Mouse (Mus musculus) midbrain, embryonic 11.5 days (tissue): Measurements from ENCODE around the gene Dnaaf5. TPM values are rescaled to one million over a fixed set of nuclear protein-coding genes. Genes with fewer than 3 reads are reported as not detected.

Source experiments
- ATAC-seq: fragments of 200-750 bp; cut with Nextera tagmentation; 2 replicates; pipeline ENCODE4 v1.8.0; 2017; ENCODE audit warnings: moderate TSS enrichment, moderate library complexity; ENCODE audit not compliant: low FRiP score
- DNase-seq: peaks from one replicate; pipeline ENCODE4 v3.0.0; 2015; ENCODE audit warnings: low spot score; ENCODE audit errors: missing footprints
- H3K27ac ChIP-seq: fragments of 300-500 bp; sonication (generic); 2 replicates; pipeline ENCODE4 v1.5.1; 2014; ENCODE audit warnings: low read depth, low read length
- H3K27me3 ChIP-seq: fragments of 300-500 bp; sonication (generic); 2 replicates; pipeline ENCODE4 v1.6.1; 2014; ENCODE audit warnings: mild to moderate bottlenecking, low read length, moderate library complexity, mixed read lengths; ENCODE audit not compliant: control insufficient read depth, insufficient read depth
- H3K36me3 ChIP-seq: fragments of 300-500 bp; sonication (generic); 2 replicates; pipeline ENCODE4 v1.6.1; 2014; ENCODE audit warnings: mild to moderate bottlenecking, low read length, moderate library complexity, mixed read lengths; ENCODE audit not compliant: control insufficient read depth, insufficient read depth
- H3K4me1 ChIP-seq: fragments of 300-500 bp; sonication (generic); 2 replicates; pipeline ENCODE4 v1.6.1; 2014; ENCODE audit warnings: low read length; ENCODE audit not compliant: control insufficient read depth, insufficient read depth
- H3K4me2 ChIP-seq: fragments of 300-500 bp; sonication (generic); 2 replicates; pipeline ENCODE4 v1.6.1; 2014; ENCODE audit warnings: mild to moderate bottlenecking, moderate library complexity
- H3K4me3 ChIP-seq: fragments of 300-500 bp; sonication (generic); 2 replicates; pipeline ENCODE4 v1.5.1; 2014; ENCODE audit warnings: low read depth, low read length
- H3K9ac ChIP-seq: fragments of 300-500 bp; sonication (generic); 2 replicates; pipeline ENCODE4 v1.6.1; 2014; ENCODE audit warnings: low read length
- H3K9me3 ChIP-seq: fragments of 300-500 bp; sonication (generic); 2 replicates; pipeline ENCODE4 v1.6.1; 2016; ENCODE audit warnings: low read length; ENCODE audit not compliant: control insufficient read depth
- WGBS: fragments of 180-500 bp; shearing (Covaris S2); extraction: QIAGEN DNeasy Blood & Tissue Kit; methylation state at CpG from one replicate; pipeline ENCODE4 v1.1.7; 2014; 5-methylcytosine and 5-hydroxymethylcytosine counted together
- polyA plus RNA-seq: library from polyadenylated mRNA; unstranded; fragments of >200 nt; fragmentation: Nextera tagmentation; extraction: Ambion mirVana; gene quantifications from 2 replicates; pipeline ENCODE4 v1.2.1, GENCODE M21; 2014

Gene Dnaaf5
- polyA plus RNA-seq, 1 experiment from 2014 or later: 5.2 TPM

DNA sequence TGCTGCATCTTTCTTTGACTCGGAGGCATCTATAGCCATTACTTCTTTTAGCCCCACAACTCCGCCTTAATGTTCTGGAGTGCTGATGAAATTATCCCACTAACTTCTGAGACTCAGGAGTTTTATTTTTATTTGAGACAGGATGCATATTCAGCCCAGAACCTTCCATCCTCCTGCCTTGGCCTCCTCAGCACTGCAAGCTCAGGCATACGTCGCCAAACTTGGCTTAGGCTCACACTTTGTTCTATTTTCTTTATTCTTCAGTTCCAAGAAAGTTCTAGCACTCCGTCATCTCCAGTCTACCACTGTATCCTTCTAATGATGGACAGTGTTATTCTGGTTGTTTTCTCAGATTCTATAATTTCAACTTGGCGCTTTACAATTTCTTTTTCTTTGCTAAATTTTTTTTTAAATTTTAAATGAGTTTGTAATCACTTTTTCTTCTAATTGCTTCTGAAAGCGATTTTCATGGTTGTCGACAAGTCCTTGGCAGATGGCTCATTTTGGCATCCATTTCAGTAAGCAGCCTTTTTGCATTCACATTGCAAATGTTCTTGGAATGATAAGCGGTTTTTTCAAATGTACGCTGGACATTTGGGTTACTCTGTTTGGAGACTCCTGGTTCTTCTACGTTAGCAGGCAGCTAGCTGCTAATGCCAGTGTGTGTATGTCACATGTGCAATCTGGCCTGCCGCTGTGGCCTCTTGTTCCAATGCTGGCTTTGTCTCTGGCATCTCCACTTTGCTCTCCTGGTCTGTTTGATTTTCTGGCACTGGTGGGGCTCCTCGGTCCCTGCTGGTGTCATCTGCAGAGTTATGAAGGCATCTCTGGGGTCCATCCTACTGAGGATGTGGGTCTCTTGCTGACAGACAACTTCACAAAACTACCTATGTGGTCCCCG, 2.6 kb upstream of the Dnaaf5 start:
- 93% methylated on average over 14 of the region's 14 CpGs for WGBS
- no peaks in the 10 kb centered on the region for H3K27me3 ChIP-seq
- H3K4me3 ChIP-seq: no peak overlapping the region
- H3K27ac ChIP-seq: no peak overlapping the region
- DNase-seq (no peak), ATAC-seq (no peak)
- peaks cover 12% of the 10 kb centered on the region for H3K4me1 ChIP-seq
- H3K36me3 ChIP-seq: no peaks in the 10 kb centered on the region
- H3K9me3 ChIP-seq: no peaks in the 10 kb centered on the region
- H3K4me2 ChIP-seq: no peak overlapping the region
- no peak overlapping the region for H3K9ac ChIP-seq

DNA sequence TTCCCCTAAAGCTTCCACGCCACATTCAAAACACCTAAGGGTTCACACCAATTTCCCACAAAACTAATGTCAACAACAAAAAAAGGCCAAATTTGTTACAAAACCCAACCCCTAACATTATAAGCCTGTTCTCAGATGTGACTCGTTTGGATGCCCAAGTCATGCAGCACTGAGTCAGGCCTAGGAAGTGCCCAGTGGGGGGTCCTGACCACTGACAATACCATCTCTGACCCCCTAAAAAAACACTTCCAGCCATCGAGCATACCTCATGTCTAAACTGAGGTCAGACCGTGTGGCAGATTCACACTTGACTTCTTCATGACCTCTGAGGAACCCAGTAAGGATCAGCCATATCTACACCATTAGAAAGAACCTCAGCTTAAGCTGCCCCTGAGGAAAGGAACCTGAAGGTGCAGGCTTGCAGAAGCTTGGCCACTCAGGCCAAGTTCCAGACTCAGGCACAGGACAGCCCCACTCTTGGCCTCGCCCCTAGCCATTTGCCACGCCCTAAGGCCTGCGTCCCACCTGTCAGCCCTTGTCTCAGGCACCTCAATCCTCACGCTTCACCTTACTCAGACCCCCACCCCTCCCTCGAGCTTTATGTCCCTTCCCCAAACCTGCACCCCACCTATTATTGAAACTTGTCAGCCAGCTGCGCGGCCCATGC, 884 bp upstream of the Dnaaf5 start:
- no peak for DNase-seq
- Histone ChIP-seq H3K9me3 (no peaks in the 10 kb centered on the region), H3K4me2 (peak overlapping the region; percentile 43), H3K36me3 (peaks cover 8% of the 10 kb centered on the region), H3K4me1 (peaks cover 12% of the 10 kb centered on the region), H3K4me3 (peak overlapping the region; percentile 97), H3K27ac (no peak overlapping the region), H3K9ac (0 out of 2 replicates have a peak overlapping the region, but pooled peaks have one; percentile 25), H3K27me3 (no peaks in the 10 kb centered on the region)
- WGBS: 27% methylated on average over 11 of the region's 11 CpGs
- peak; percentile 76 for ATAC-seq

DNA sequence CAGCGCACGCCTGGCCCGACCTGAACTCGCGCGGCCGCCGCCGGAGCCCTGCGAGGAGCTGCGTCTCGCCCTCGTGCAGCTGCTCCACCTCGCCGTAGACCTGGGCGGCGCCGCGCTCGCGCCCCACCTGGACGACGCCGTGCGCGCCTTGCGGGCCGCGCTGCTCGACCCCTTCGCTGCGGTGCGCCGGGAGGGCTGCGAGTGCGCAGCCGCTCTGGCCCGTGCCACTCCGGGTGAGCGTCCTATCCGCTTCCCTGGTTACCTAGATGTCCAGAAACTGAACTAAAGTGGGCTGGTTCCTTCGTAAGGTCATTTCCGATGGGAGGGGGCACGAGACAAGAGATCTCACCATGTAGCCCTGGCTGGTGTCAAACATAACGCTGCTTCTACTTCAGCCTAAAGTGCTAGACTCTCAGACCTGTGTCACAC, 594 bp downstream of the Dnaaf5 start:
- H3K36me3 ChIP-seq: peaks cover 9% of the 10 kb centered on the region
- H3K27ac ChIP-seq: no peak overlapping the region
- no peaks in the 10 kb centered on the region for H3K27me3 ChIP-seq
- under 1% methylated on average over 45 of the region's 45 CpGs for WGBS
- H3K9me3 ChIP-seq: no peaks in the 10 kb centered on the region
- peak overlapping the region; percentile 97 for H3K4me3 ChIP-seq
- peak overlapping the region; percentile 84 for H3K4me2 ChIP-seq
- peak; percentile 88 for DNase-seq
- no peak for ATAC-seq
- H3K9ac ChIP-seq: peak overlapping the region; percentile 81
- peaks cover 12% of the 10 kb centered on the region for H3K4me1 ChIP-seq

- peaks cover 10% of the 10 kb centered on the region for H3K36me3 ChIP-seq
- no peak overlapping the region for H3K27ac ChIP-seq
- no peak for DNase-seq
Observed at GRCm38 (mm10) chr5:139160899-139161298, 10.9 kb downstream of the Dnaaf5 start.

DNA sequence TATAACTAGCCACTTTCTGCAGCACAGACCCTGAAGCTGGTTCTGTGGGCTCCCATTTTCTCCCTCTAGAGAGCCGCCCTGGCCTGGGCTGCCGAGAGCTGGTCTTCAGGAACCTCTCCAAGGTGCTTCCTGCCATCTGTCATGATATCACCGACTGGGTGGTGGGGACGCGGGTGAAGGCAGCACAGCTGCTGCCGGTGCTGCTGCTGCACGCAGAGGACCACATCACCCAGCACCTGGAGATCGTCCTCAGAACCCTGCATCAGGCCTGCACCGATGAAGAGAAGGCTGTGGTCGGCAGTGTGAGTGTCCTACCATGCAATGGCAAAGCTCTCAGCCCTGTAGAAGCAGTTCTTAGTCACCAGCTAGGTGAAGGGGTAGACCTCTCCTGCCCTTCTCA, 11.6 kb downstream of the Dnaaf5 start:
- no peak overlapping the region for H3K4me3 ChIP-seq
- no peak for DNase-seq
- WGBS: 92% methylated on average over 10 of the region's 10 CpGs
- no peaks in the 10 kb centered on the region for H3K9me3 ChIP-seq
- H3K27me3 ChIP-seq: no peaks in the 10 kb centered on the region
- H3K36me3 ChIP-seq: peaks cover 12% of the 10 kb centered on the region
- no peak overlapping the region for H3K4me2 ChIP-seq
- no peak for ATAC-seq
- no peak overlapping the region for H3K9ac ChIP-seq
- no peaks in the 10 kb centered on the region for H3K4me1 ChIP-seq
- no peak overlapping the region for H3K27ac ChIP-seq

More at GRCm38 (mm10) chr5:139160899-139161298, 10.9 kb downstream of the Dnaaf5 start:
- H3K4me3 ChIP-seq: no peak overlapping the region
- 91% methylated on average over 8 of the region's 8 CpGs for WGBS
- H3K4me2 ChIP-seq: no peak overlapping the region
- no peaks in the 10 kb centered on the region for H3K27me3 ChIP-seq
- ATAC-seq: no peak
- H3K9ac ChIP-seq: no peak overlapping the region
- no peaks in the 10 kb centered on the region for H3K9me3 ChIP-seq
- no peaks in the 10 kb centered on the region for H3K4me1 ChIP-seq

- 93% methylated on average over 6 of the region's 6 CpGs for WGBS
Observed at GRCm38 (mm10) chr5:139166781-139167361, 16.8 kb downstream of the Dnaaf5 start.

GRCm38 (mm10) chr5:139167548-139167947, 17.5 kb downstream of the Dnaaf5 start:
- Histone ChIP-seq H3K27ac (no peak overlapping the region), H3K36me3 (peaks cover 11% of the 10 kb centered on the region), H3K9ac (no peak overlapping the region), H3K4me2 (no peak overlapping the region), H3K9me3 (no peaks in the 10 kb centered on the region), H3K4me1 (no peaks in the 10 kb centered on the region), H3K4me3 (no peak overlapping the region), H3K27me3 (no peaks in the 10 kb centered on the region)
- 81% methylated on average over 1 of the region's 1 CpGs for WGBS
- no peak for DNase-seq
- no peak for ATAC-seq

More at GRCm38 (mm10) chr5:139166781-139167361, 16.8 kb downstream of the Dnaaf5 start:
- no peaks in the 10 kb centered on the region for H3K27me3 ChIP-seq
- no peak overlapping the region for H3K27ac ChIP-seq
- no peak overlapping the region for H3K9ac ChIP-seq
- no peak overlapping the region for H3K4me3 ChIP-seq
- H3K4me1 ChIP-seq: no peaks in the 10 kb centered on the region
- H3K36me3 ChIP-seq: peaks cover 12% of the 10 kb centered on the region
- DNase-seq (no peak), ATAC-seq (no peak)
- H3K4me2 ChIP-seq: no peak overlapping the region
- H3K9me3 ChIP-seq: no peaks in the 10 kb centered on the region

DNA sequence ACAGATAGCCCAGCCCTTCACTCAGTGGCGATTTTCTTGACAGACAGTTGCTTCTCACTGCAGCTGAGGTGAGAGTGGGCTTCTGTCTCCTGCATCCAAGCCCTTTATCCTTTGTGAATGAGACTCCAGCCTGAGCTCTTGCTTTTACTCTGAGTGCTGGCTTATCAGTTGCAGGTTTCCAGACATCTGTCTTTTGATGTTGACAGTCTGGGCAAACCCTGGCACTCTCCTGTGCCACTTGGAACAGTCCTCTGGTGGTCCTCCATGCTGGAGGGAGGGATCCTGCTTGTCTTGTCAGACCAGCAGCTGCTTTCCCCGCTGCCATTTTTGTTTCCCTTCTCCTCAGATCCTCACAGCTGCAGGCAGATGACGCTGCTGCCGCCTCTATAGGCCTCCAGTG, 21.9 kb downstream of the Dnaaf5 start:
- WGBS: 91% methylated on average over 4 of the region's 4 CpGs
- no peak for DNase-seq
- no peak overlapping the region for H3K9ac ChIP-seq
- no peaks in the 10 kb centered on the region for H3K9me3 ChIP-seq
- no peak overlapping the region for H3K27ac ChIP-seq
- H3K36me3 ChIP-seq: peaks cover 6% of the 10 kb centered on the region
- no peak overlapping the region for H3K4me2 ChIP-seq
- H3K27me3 ChIP-seq: no peaks in the 10 kb centered on the region
- H3K4me3 ChIP-seq: no peak overlapping the region
- ATAC-seq: no peak
- H3K4me1 ChIP-seq: peaks cover 4% of the 10 kb centered on the region; the same call in 1 of the 2 replicates
